Mouse (Mus musculus) thymus, adult 2 months (tissue): ENCODE results near the gene Crx. TPM values are rescaled to one million over a fixed set of nuclear protein-coding genes. Genes with fewer than 3 reads are reported as not detected.
A peak's percentile ranks its signal among the peaks of the same experiment; 100 is the strongest.

Experiments used
- DNase-seq: peaks from one replicate; pipeline ENCODE4 v3.0.0; 2021
- H3K27ac ChIP-seq: fragments of 200-500 bp; 2 replicates; pipeline ENCODE4 v1.5.1; 2012; ENCODE audit warnings: low read length, control low read depth; ENCODE audit not compliant: control insufficient read depth, insufficient read depth
- H3K27me3 ChIP-seq: fragments of 200-500 bp; 2 replicates; pipeline ENCODE4 v1.6.1; 2012; ENCODE audit warnings: mild to moderate bottlenecking, low read length, moderate library complexity, mixed read lengths; ENCODE audit not compliant: control insufficient read depth, insufficient read depth
- H3K36me3 ChIP-seq: fragments of 200-500 bp; 2 replicates; pipeline ENCODE4 v1.6.1; 2012; ENCODE audit warnings: mild to moderate bottlenecking, low read length, moderate library complexity; ENCODE audit not compliant: control insufficient read depth, insufficient read depth
- H3K4me1 ChIP-seq: fragments of 200-500 bp; replicated peaks from 2 replicates; pipeline ENCODE4 v1.6.1; 2012; ENCODE audit warnings: low read length; ENCODE audit not compliant: control insufficient read depth, insufficient read depth
- H3K4me3 ChIP-seq: fragments of 200-500 bp; 2 replicates; pipeline ENCODE4 v1.5.1; 2012; ENCODE audit warnings: mild to moderate bottlenecking, low read length, control low read depth, moderate library complexity; ENCODE audit not compliant: control insufficient read depth, insufficient read depth
- CTCF ChIP-seq: fragments of 200-500 bp; IDR thresholded peaks from 2 replicates; pipeline ENCODE4 v1.5.1; 2012; ENCODE audit warnings: mild to moderate bottlenecking, control low read depth, low read length, moderate library complexity, borderline replicate concordance; ENCODE audit not compliant: control insufficient read depth, poor library complexity, insufficient read depth; ENCODE audit errors: extremely low read depth
- POLR2A ChIP-seq: fragments of 200-500 bp; IDR thresholded peaks from 2 replicates; pipeline ENCODE4 v1.6.1; 2012; ENCODE audit warnings: mild to moderate bottlenecking, low read length, control low read depth, moderate library complexity; ENCODE audit not compliant: control insufficient read depth, poor library complexity, insufficient read depth; ENCODE audit errors: extremely low read depth
- WGBS: fragments of 180-500 bp; shearing (Covaris S2); methylation state at CpG from one replicate; pipeline ENCODE4 v1.1.7; 2018; 5-methylcytosine and 5-hydroxymethylcytosine counted together
- polyA plus RNA-seq: library from polyadenylated mRNA; depleted of rRNA; stranded (reverse); fragments of >200 nt; gene quantifications from 2 replicates; pipeline ENCODE4 v1.2.3, GENCODE M21; 2012; rRNA removed

Crx gene
- 0.16 TPM in 1 of 2 replicates, not detected in the other for polyA plus RNA-seq

- no peaks in the 10 kb centered on the region for H3K27me3 ChIP-seq
- WGBS = 43% methylated on average over 4 of the region's 4 CpGs
- TF ChIP-seq CTCF = no peak
- no peak for TF ChIP-seq POLR2A
These were observed at the start of gene Crx for GRCm38 (mm10) chr7:15879756-15880155. Crx (minus strand) TSS chr7:15879968.

GRCm38 (mm10) chr7:15922220-15922773 lies 42.5 kb upstream of the Crx start, which contains the start of gene Selenow:
Selenow (minus strand) TSS chr7:15922402.
- TF ChIP-seq CTCF (no peak), POLR2A (peak; percentile 78)
- Histone ChIP-seq H3K27me3 (no peaks in the 10 kb centered on the region), H3K4me1 (peaks cover 24% of the 10 kb centered on the region), H3K36me3 (peaks cover 11% of the 10 kb centered on the region; the same call in 1 of the 2 replicates), H3K4me3 (peak within 1 kb of the TSS; percentile 97), H3K27ac (peak within 1 kb of the TSS; percentile 52; the same call in 1 of the 2 replicates)
- WGBS = under 1% methylated on average over 33 of the region's 33 CpGs
- peak; percentile 91 for DNase-seq

More at GRCm38 (mm10) chr7:15879756-15880155, at the start of gene Crx:
- no peak within 1 kb of the TSS for H3K4me3 ChIP-seq
- H3K4me1 ChIP-seq = no peaks in the 10 kb centered on the region
- H3K27ac ChIP-seq = no peak within 1 kb of the TSS
- H3K36me3 ChIP-seq = no peaks in the 10 kb centered on the region
- no peak for DNase-seq

GRCm38 (mm10) chr7:15921796-15922195 lies 42.0 kb upstream of the Crx start:
- peak; percentile 56 for DNase-seq
- Histone ChIP-seq H3K27ac (peak overlapping the region; percentile 43; the same call in 1 of the 2 replicates), H3K36me3 (peaks cover 16% of the 10 kb centered on the region; the same call in 1 of the 2 replicates), H3K27me3 (no peaks in the 10 kb centered on the region), H3K4me3 (peak overlapping the region; percentile 97), H3K4me1 (peaks cover 24% of the 10 kb centered on the region)
- TF ChIP-seq CTCF (no peak), POLR2A (no peak)
- WGBS = 1% methylated on average over 10 of the region's 10 CpGs

- 96% methylated on average over 6 of the region's 6 CpGs for WGBS
- TF ChIP-seq CTCF = no peak
- no peak for TF ChIP-seq POLR2A
- peaks cover 24% of the 10 kb centered on the region for H3K4me1 ChIP-seq
- peak overlapping the region; percentile 5; the same call in 1 of the 2 replicates for H3K4me3 ChIP-seq
- peaks cover 16% of the 10 kb centered on the region; the same call in 1 of the 2 replicates for H3K36me3 ChIP-seq
- no peaks in the 10 kb centered on the region for H3K27me3 ChIP-seq
- no peak overlapping the region for H3K27ac ChIP-seq
- no peak for DNase-seq
These were observed 41.0 kb upstream of the Crx start for GRCm38 (mm10) chr7:15920645-15921190.

GRCm38 (mm10) chr7:15919947-15920346 lies 40.2 kb upstream of the Crx start:
- H3K36me3 ChIP-seq = peaks cover 16% of the 10 kb centered on the region; the same call in 1 of the 2 replicates

GRCm38 (mm10) chr7:15918371-15918770 lies 38.6 kb upstream of the Crx start:
- no peak overlapping the region for H3K4me3 ChIP-seq
- H3K27ac ChIP-seq = no peak overlapping the region
- DNase-seq = no peak
- H3K27me3 ChIP-seq = no peaks in the 10 kb centered on the region
- peaks cover 24% of the 10 kb centered on the region for H3K4me1 ChIP-seq
- H3K36me3 ChIP-seq = peaks cover 16% of the 10 kb centered on the region; the same call in 1 of the 2 replicates
- TF ChIP-seq POLR2A (no peak), CTCF (no peak)

More at GRCm38 (mm10) chr7:15919947-15920346, 40.2 kb upstream of the Crx start:
- H3K27me3 ChIP-seq = no peaks in the 10 kb centered on the region
- H3K4me1 ChIP-seq = peaks cover 24% of the 10 kb centered on the region
- H3K27ac ChIP-seq = no peak overlapping the region
- 97% methylated on average over 9 of the region's 9 CpGs for WGBS
- H3K4me3 ChIP-seq = no peak overlapping the region
- DNase-seq = no peak
- TF ChIP-seq CTCF (no peak), POLR2A (no peak)

GRCm38 (mm10) chr7:15916996-15917395 lies 37.2 kb upstream of the Crx start:
- Histone ChIP-seq H3K27ac (no peak overlapping the region), H3K4me3 (no peak overlapping the region), H3K27me3 (no peaks in the 10 kb centered on the region), H3K4me1 (peaks cover 17% of the 10 kb centered on the region), H3K36me3 (peaks cover 16% of the 10 kb centered on the region; the same call in 1 of the 2 replicates)
- TF ChIP-seq POLR2A (no peak), CTCF (no peak)
- 92% methylated on average over 4 of the region's 4 CpGs for WGBS
- DNase-seq = no peak
